Mouse (Mus musculus) mesoderm, embryonic 11.5 days (tissue): Measurements from ENCODE around the gene 2300002M23Rik.

ENCODE experiments used
- DNase-seq: peaks from one replicate; pipeline ENCODE4 v3.0.0-alpha.2; 2012; ENCODE audit warnings: low read depth, low spot score

2300002M23Rik gene

GRCm38 (mm10) chr17:35556186-35556765 is 11.0 kb upstream of the 2300002M23Rik start:
- no peak for DNase-seq

- peak; percentile 57 for DNase-seq
Observed at GRCm38 (mm10) chr17:35556812-35557211, 10.4 kb upstream of the 2300002M23Rik start.

- no peak for DNase-seq
Observed at GRCm38 (mm10) chr17:35557351-35557750, 9.9 kb upstream of the 2300002M23Rik start.

GRCm38 (mm10) chr17:35558216-35558615 is 9.0 kb upstream of the 2300002M23Rik start:
- DNase-seq = no peak

- DNase-seq = no peak
Observed at GRCm38 (mm10) chr17:35567767-35568166, 517 bp downstream of the 2300002M23Rik start.

GRCm38 (mm10) chr17:35569091-35569944 is 2.1 kb downstream of the 2300002M23Rik start:
- no peak for DNase-seq

GRCm38 (mm10) chr17:35570836-35571235 is 3.6 kb downstream of the 2300002M23Rik start:
- DNase-seq = no peak

GRCm38 (mm10) chr17:35571477-35571876 is 4.2 kb downstream of the 2300002M23Rik start:
- no peak for DNase-seq

- DNase-seq = peak; percentile 94
Observed at GRCm38 (mm10) chr17:35578211-35578610, 11.0 kb downstream of the 2300002M23Rik start.

- DNase-seq = no peak
Observed at GRCm38 (mm10) chr17:35582900-35583299, 15.7 kb downstream of the 2300002M23Rik start.

- DNase-seq = peak; percentile 80
Observed at GRCm38 (mm10) chr17:35584330-35584937, 17.2 kb downstream of the 2300002M23Rik start.

- DNase-seq = no peak
Observed at GRCm38 (mm10) chr17:35587291-35587690, 20.0 kb downstream of the 2300002M23Rik start.

- DNase-seq = no peak
Observed at GRCm38 (mm10) chr17:35588387-35588786, 21.1 kb downstream of the 2300002M23Rik start.

GRCm38 (mm10) chr17:35590410-35591218 is 23.4 kb downstream of the 2300002M23Rik start:
- peak; percentile 90 for DNase-seq

- no peak for DNase-seq
Observed at GRCm38 (mm10) chr17:35591219-35591578, 23.9 kb downstream of the 2300002M23Rik start.

- no peak for DNase-seq
Observed at GRCm38 (mm10) chr17:35591731-35592130, 24.5 kb downstream of the 2300002M23Rik start.

- no peak for DNase-seq
Observed at GRCm38 (mm10) chr17:35592131-35592530, 24.9 kb downstream of the 2300002M23Rik start.

GRCm38 (mm10) chr17:35593786-35594185 is 26.5 kb downstream of the 2300002M23Rik start:
- no peak for DNase-seq

- no peak for DNase-seq
Observed at GRCm38 (mm10) chr17:35594456-35594855, 27.2 kb downstream of the 2300002M23Rik start.

GRCm38 (mm10) chr17:35597399-35597798 is 30.1 kb downstream of the 2300002M23Rik start:
- DNase-seq = no peak

GRCm38 (mm10) chr17:35601249-35601648 is 34.0 kb downstream of the 2300002M23Rik start, which contains the start of gene Sfta2:
TSS of gene Sfta2 (plus strand) at chr17:35601549.
- DNase-seq = no peak
